Mouse (Mus musculus) stomach, postnatal 0 days (tissue): ENCODE results near the gene Sdc4. TPM values are rescaled to one million over a fixed set of nuclear protein-coding genes. Genes with fewer than 3 reads are reported as not detected.

ENCODE experiments used
- ATAC-seq: fragments of 200-750 bp; cut with Nextera tagmentation; 2 replicates; pipeline ENCODE4 v1.8.0; 2017; ENCODE audit not compliant: low FRiP score, low TSS enrichment
- DNase-seq: peaks from one replicate; pipeline ENCODE4 v3.0.0-alpha.2; 2016; ENCODE audit warnings: low spot score
- H3K27ac ChIP-seq: fragments of 300-500 bp; sonication (generic); replicated peaks from 2 replicates; pipeline ENCODE4 v1.5.1; 2014; ENCODE audit warnings: mild to moderate bottlenecking, control low read depth
- H3K27me3 ChIP-seq: fragments of 300-500 bp; sonication (generic); 2 replicates; pipeline ENCODE4 v1.6.1; 2014; ENCODE audit warnings: low read length; ENCODE audit not compliant: control insufficient read depth, insufficient read depth
- H3K36me3 ChIP-seq: fragments of 300-500 bp; sonication (generic); 2 replicates; pipeline ENCODE4 v1.6.1; 2014; ENCODE audit warnings: low read length, mixed read lengths; ENCODE audit not compliant: control insufficient read depth, insufficient read depth
- H3K4me1 ChIP-seq: fragments of 300-500 bp; sonication (generic); replicated peaks from 2 replicates; pipeline ENCODE4 v1.6.1; 2014; ENCODE audit warnings: antibody characterized with exemption; ENCODE audit not compliant: control insufficient read depth, insufficient read depth
- H3K4me2 ChIP-seq: fragments of 300-500 bp; sonication (generic); replicated peaks from 2 replicates; pipeline ENCODE4 v1.6.1; 2014; ENCODE audit warnings: low read depth, mild to moderate bottlenecking, control low read depth, moderate library complexity
- H3K4me3 ChIP-seq: fragments of 300-500 bp; sonication (generic); 2 replicates; pipeline ENCODE4 v1.5.1; 2014; ENCODE audit warnings: low read depth, low read length, control low read depth
- H3K9ac ChIP-seq: fragments of 300-500 bp; sonication (generic); 2 replicates; pipeline ENCODE4 v1.6.1; 2014; ENCODE audit warnings: mild to moderate bottlenecking, low read length, control low read depth, mixed read lengths
- H3K9me3 ChIP-seq: fragments of 300-500 bp; sonication (generic); 2 replicates; pipeline ENCODE4 v1.6.1; 2016; ENCODE audit warnings: low read length; ENCODE audit not compliant: control insufficient read depth
- CTCF ChIP-seq: IDR thresholded peaks from 2 replicates; pipeline ENCODE4 v1.5.1; 2016; ENCODE audit warnings: antibody characterized with exemption, low read depth, mild to moderate bottlenecking, moderate library complexity
- EP300 ChIP-seq: optimal IDR thresholded peaks from 2 replicates; pipeline ENCODE3; 2016; ENCODE audit warnings: antibody characterized with exemption
- WGBS: fragments of 180-500 bp; shearing (Covaris S2); extraction: QIAGEN DNeasy Blood & Tissue Kit; methylation state at CpG from one replicate; pipeline ENCODE4 v1.1.7; 2014; 5-methylcytosine and 5-hydroxymethylcytosine counted together
- polyA plus RNA-seq: library from polyadenylated mRNA; unstranded; fragments of >200 nt; fragmentation: Nextera tagmentation; extraction: Ambion mirVana; gene quantifications from 2 replicates; pipeline ENCODE4 v1.2.1, GENCODE M21; 2015

Sdc4 gene
- polyA plus RNA-seq, 1 experiment from 2014 or later: 133 TPM

GRCm38 (mm10) chr2:164448140-164448539, 4.5 kb upstream of the Sdc4 start:
- no peaks in the 10 kb centered on the region for H3K9me3 ChIP-seq
- ATAC-seq (no peak), DNase-seq (no peak)
- WGBS: 90% methylated on average over 1 of the region's 1 CpGs
- H3K4me3 ChIP-seq: no peak overlapping the region
- H3K36me3 ChIP-seq: no peaks in the 10 kb centered on the region
- H3K27me3 ChIP-seq: no peaks in the 10 kb centered on the region
- no peak overlapping the region for H3K27ac ChIP-seq
- H3K4me2 ChIP-seq: no peak overlapping the region
- no peak overlapping the region for H3K9ac ChIP-seq
- 0 out of 2 replicates have a peak, but pooled peaks cover 3% of the 10 kb centered on the region for H3K4me1 ChIP-seq
- TF ChIP-seq CTCF (no peak), EP300 (no peak)

- Histone ChIP-seq H3K36me3 (no peaks in the 10 kb centered on the region), H3K9me3 (no peaks in the 10 kb centered on the region), H3K4me1 (no peaks in the 10 kb centered on the region), H3K4me2 (no peak overlapping the region), H3K27ac (no peak overlapping the region), H3K4me3 (no peak overlapping the region), H3K27me3 (no peaks in the 10 kb centered on the region), H3K9ac (no peak overlapping the region)
- DNase-seq (no peak), ATAC-seq (no peak)
- TF ChIP-seq EP300: no peak
- no peak for TF ChIP-seq CTCF
- 61% methylated on average over 3 of the region's 3 CpGs for WGBS
These were observed 2.4 kb upstream of the Sdc4 start for GRCm38 (mm10) chr2:164446086-164446469.

- no peak overlapping the region for H3K27ac ChIP-seq
- H3K36me3 ChIP-seq: no peaks in the 10 kb centered on the region
- 72% methylated on average over 3 of the region's 3 CpGs for WGBS
- no peak for TF ChIP-seq CTCF
- TF ChIP-seq EP300: no peak
- ATAC-seq (no peak), DNase-seq (no peak)
- no peak overlapping the region for H3K4me2 ChIP-seq
- H3K4me3 ChIP-seq: no peak overlapping the region
- H3K4me1 ChIP-seq: no peaks in the 10 kb centered on the region
- H3K9ac ChIP-seq: no peak overlapping the region
- no peaks in the 10 kb centered on the region for H3K9me3 ChIP-seq
- no peaks in the 10 kb centered on the region for H3K27me3 ChIP-seq
These were observed 1.9 kb upstream of the Sdc4 start for GRCm38 (mm10) chr2:164445399-164446085.

DNA sequence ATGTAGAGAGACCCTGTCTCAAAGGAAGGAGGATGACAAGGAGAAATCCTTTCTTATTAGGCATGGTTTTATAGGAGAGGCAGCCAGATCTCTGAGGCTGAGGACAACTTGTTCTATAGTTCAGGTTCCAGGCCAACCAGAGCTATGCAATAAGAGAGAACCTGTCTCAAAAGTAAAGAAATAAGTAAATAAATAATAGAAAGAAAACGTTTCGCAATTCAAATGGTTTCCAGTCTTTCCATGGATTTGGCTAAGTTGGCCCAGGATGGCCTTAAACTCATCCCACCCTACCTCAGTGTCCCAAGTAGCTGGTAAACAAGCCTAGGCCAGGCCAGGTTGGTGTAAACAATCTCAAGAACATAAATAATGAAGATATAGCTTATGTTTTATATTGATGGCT, 1.0 kb upstream of the Sdc4 start:
- H3K27me3 ChIP-seq: no peaks in the 10 kb centered on the region
- 65% methylated on average over 2 of the region's 2 CpGs for WGBS
- TF ChIP-seq CTCF: no peak
- TF ChIP-seq EP300: no peak
- H3K9ac ChIP-seq: no peak overlapping the region
- H3K4me2 ChIP-seq: no peak overlapping the region
- H3K4me1 ChIP-seq: no peaks in the 10 kb centered on the region
- H3K9me3 ChIP-seq: no peaks in the 10 kb centered on the region
- no peak overlapping the region for H3K4me3 ChIP-seq
- DNase-seq (no peak), ATAC-seq (no peak)
- H3K36me3 ChIP-seq: no peaks in the 10 kb centered on the region
- no peak overlapping the region for H3K27ac ChIP-seq

DNA sequence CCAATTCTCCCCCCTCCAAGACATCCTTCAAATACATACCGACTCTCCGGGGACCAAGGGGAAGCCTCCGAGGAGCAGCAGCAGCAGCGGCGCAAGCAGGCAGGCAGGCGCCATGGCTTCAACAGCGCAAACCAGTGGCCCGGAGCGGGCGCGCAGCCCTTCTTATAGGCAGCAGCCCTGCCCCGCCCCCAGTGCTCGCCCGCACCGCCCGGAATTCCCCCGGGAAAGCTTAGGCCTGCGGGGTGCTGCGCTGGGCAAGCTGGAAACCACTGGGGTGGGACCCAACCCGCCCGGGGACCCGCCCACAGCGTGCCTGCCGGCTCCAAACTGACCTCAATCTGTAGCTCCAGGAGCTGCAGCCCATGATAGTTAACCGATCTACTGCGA, 643 bp downstream of the Sdc4 start:
- DNase-seq (peak; percentile 94), ATAC-seq (peak; percentile 90)
- WGBS: 0% methylated on average over 26 of the region's 26 CpGs
- no peaks in the 10 kb centered on the region for H3K4me1 ChIP-seq
- H3K9me3 ChIP-seq: no peaks in the 10 kb centered on the region
- no peaks in the 10 kb centered on the region for H3K27me3 ChIP-seq
- H3K9ac ChIP-seq: peak overlapping the region; percentile 93
- H3K36me3 ChIP-seq: no peaks in the 10 kb centered on the region
- peak overlapping the region; percentile 50 for H3K4me2 ChIP-seq
- H3K27ac ChIP-seq: peak overlapping the region; percentile 95
- peak overlapping the region; percentile 69 for H3K4me3 ChIP-seq
- TF ChIP-seq CTCF (peak; percentile 48), EP300 (no peak)

DNA sequence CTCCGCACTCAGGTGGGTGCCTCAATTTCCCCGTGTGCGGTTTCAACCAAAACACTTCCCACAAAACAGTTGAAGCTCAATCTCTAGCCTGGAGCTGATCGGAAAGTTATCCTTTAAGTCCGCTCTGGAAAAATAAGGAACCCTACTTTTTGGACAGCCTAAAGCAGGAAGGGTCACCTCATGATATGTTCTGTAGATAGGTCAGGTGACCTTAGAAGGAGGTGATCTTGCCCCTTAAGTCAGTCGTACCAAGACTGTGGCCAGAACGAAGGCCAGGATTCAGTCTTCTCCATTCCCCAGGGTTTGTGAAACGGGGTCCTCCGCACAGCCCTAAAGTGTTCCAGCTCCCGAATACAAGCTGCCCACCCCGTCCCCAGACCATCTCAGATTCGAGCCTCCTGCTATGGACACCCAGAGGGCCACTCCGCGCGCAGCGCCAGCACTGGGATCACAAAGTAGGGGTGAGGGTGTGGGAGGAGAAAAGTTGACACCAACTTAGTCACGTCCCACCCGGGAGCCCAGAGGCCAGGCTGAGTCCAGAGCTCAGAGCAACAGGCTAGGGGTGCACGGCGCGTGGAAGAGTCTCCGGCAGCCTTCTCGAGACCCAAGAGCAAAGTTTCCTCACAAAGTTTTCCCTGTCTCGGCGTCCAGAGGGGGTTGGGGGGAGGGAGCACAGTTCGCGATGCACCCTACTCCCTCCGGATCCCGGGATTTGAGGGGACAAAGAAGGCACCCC, 1.2 kb downstream of the Sdc4 start:
- H3K4me2 ChIP-seq: peak overlapping the region; percentile 50
- H3K9me3 ChIP-seq: no peaks in the 10 kb centered on the region
- peak overlapping the region; percentile 95 for H3K27ac ChIP-seq
- no peaks in the 10 kb centered on the region for H3K36me3 ChIP-seq
- peak overlapping the region; percentile 93 for H3K9ac ChIP-seq
- ATAC-seq (peak; percentile 61), DNase-seq (peak; percentile 65)
- H3K4me1 ChIP-seq: no peaks in the 10 kb centered on the region
- TF ChIP-seq CTCF: no peak
- TF ChIP-seq EP300: no peak
- peak overlapping the region; percentile 69 for H3K4me3 ChIP-seq
- no peaks in the 10 kb centered on the region for H3K27me3 ChIP-seq
- 1% methylated on average over 29 of the region's 29 CpGs for WGBS
